Mouse (Mus musculus): Measurements from ENCODE around the gene Sugct. TPM values are rescaled to one million over a fixed set of nuclear protein-coding genes. Genes with fewer than 3 reads are reported as not detected.
"Not testable (repeated sequence)": the region's sequence is repeated elsewhere in the genome, so short reads cannot be mapped to it uniquely, and the experiment has no call there.

Gene Sugct
- polyA plus RNA-seq, 1 experiment from 2014 or later: 10.8 TPM

- H3K9ac ChIP-seq: no peak overlapping the region
- no peaks in the 10 kb centered on the region for H3K9me3 ChIP-seq (replicated peaks)
- H3K4me1 ChIP-seq: no peaks in the 10 kb centered on the region
- H3K27ac ChIP-seq: no peak overlapping the region
- WGBS: 59% methylated on average over 3 of the region's 3 CpGs
- H3K27me3 ChIP-seq: no peaks in the 10 kb centered on the region
- H3K4me2 ChIP-seq: no peak overlapping the region
- H3K36me3 ChIP-seq: no peaks in the 10 kb centered on the region
- no peak overlapping the region for H3K4me3 ChIP-seq (replicated peaks)
- ATAC-seq (replicated peaks; ENCODE audit: low FRiP score): no peak
Measured at GRCm38 (mm10) chr13:17585267-17585913, 110.0 kb downstream of the Sugct start.

GRCm38 (mm10) chr13:17584804-17585203 is 110.5 kb downstream of the Sugct start:
- no peaks in the 10 kb centered on the region for H3K36me3 ChIP-seq
- no peak overlapping the region for H3K4me3 ChIP-seq (replicated peaks)
- no peaks in the 10 kb centered on the region for H3K4me1 ChIP-seq
- no peak for ATAC-seq (replicated peaks; ENCODE audit: low FRiP score)
- no peak overlapping the region for H3K9ac ChIP-seq
- no peaks in the 10 kb centered on the region for H3K27me3 ChIP-seq
- H3K9me3 ChIP-seq (replicated peaks): no peaks in the 10 kb centered on the region
- no peak overlapping the region for H3K4me2 ChIP-seq
- H3K27ac ChIP-seq: no peak overlapping the region

GRCm38 (mm10) chr13:17581684-17582083 is 113.7 kb downstream of the Sugct start:
- Histone ChIP-seq H3K4me1 (no peaks in the 10 kb centered on the region), H3K4me2 (no peak overlapping the region), H3K36me3 (no peaks in the 10 kb centered on the region), H3K4me3 (replicated peaks) (no peak overlapping the region), H3K9me3 (replicated peaks) (no peaks in the 10 kb centered on the region), H3K27me3 (no peaks in the 10 kb centered on the region), H3K9ac (no peak overlapping the region), H3K27ac (no peak overlapping the region)
- WGBS: 9% methylated on average over 2 of the region's 2 CpGs
- no peak for ATAC-seq (replicated peaks; ENCODE audit: low FRiP score)

- 85% methylated on average over 3 of the region's 3 CpGs for WGBS
- Histone ChIP-seq H3K4me1 (no peaks in the 10 kb centered on the region), H3K36me3 (no peaks in the 10 kb centered on the region), H3K27me3 (no peaks in the 10 kb centered on the region), H3K4me3 (replicated peaks) (no peak overlapping the region), H3K9ac (no peak overlapping the region), H3K4me2 (no peak overlapping the region), H3K9me3 (replicated peaks) (no peaks in the 10 kb centered on the region), H3K27ac (no peak overlapping the region)
- ATAC-seq (replicated peaks; ENCODE audit: low FRiP score): no peak
Measured at GRCm38 (mm10) chr13:17559357-17559756, 136.0 kb downstream of the Sugct start.

GRCm38 (mm10) chr13:17536341-17536740 is 159.0 kb downstream of the Sugct start:
- Histone ChIP-seq H3K4me2 (no peak overlapping the region), H3K4me1 (no peaks in the 10 kb centered on the region), H3K4me3 (replicated peaks) (no peak overlapping the region), H3K27ac (no peak overlapping the region), H3K9me3 (replicated peaks) (no peaks in the 10 kb centered on the region), H3K36me3 (no peaks in the 10 kb centered on the region), H3K27me3 (no peaks in the 10 kb centered on the region), H3K9ac (no peak overlapping the region)
- no peak for ATAC-seq (replicated peaks; ENCODE audit: low FRiP score)
- WGBS: 70% methylated on average over 1 of the region's 1 CpGs

GRCm38 (mm10) chr13:17534871-17535270 is 160.5 kb downstream of the Sugct start:
- Histone ChIP-seq H3K9me3 (replicated peaks) (no peaks in the 10 kb centered on the region), H3K4me2 (no peak overlapping the region), H3K4me3 (replicated peaks) (no peak overlapping the region), H3K4me1 (no peaks in the 10 kb centered on the region), H3K9ac (no peak overlapping the region), H3K27ac (no peak overlapping the region), H3K36me3 (no peaks in the 10 kb centered on the region), H3K27me3 (no peaks in the 10 kb centered on the region)
- ATAC-seq (replicated peaks; ENCODE audit: low FRiP score): no peak
- 61% methylated on average over 4 of the region's 4 CpGs for WGBS

GRCm38 (mm10) chr13:17534469-17534868 is 160.9 kb downstream of the Sugct start:
- no peak for ATAC-seq (replicated peaks; ENCODE audit: low FRiP score)

GRCm38 (mm10) chr13:17511184-17511778 is 184.1 kb downstream of the Sugct start:
- Histone ChIP-seq H3K27ac (no peak overlapping the region), H3K27me3 (no peaks in the 10 kb centered on the region), H3K36me3 (no peaks in the 10 kb centered on the region), H3K4me2 (no peak overlapping the region), H3K4me1 (no peaks in the 10 kb centered on the region), H3K9me3 (replicated peaks) (no peaks in the 10 kb centered on the region), H3K9ac (no peak overlapping the region), H3K4me3 (replicated peaks) (no peak overlapping the region)
- WGBS: 75% methylated on average over 4 of the region's 4 CpGs
- no peak for ATAC-seq (replicated peaks; ENCODE audit: low FRiP score)

More at GRCm38 (mm10) chr13:17534469-17534868, 160.9 kb downstream of the Sugct start:
- H3K27ac ChIP-seq: no peak overlapping the region
- H3K9ac ChIP-seq: no peak overlapping the region
- no peak overlapping the region for H3K4me2 ChIP-seq
- H3K4me3 ChIP-seq (replicated peaks): no peak overlapping the region
- 60% methylated on average over 4 of the region's 4 CpGs for WGBS
- no peaks in the 10 kb centered on the region for H3K4me1 ChIP-seq
- H3K27me3 ChIP-seq: no peaks in the 10 kb centered on the region
- no peaks in the 10 kb centered on the region for H3K9me3 ChIP-seq (replicated peaks)
- H3K36me3 ChIP-seq: no peaks in the 10 kb centered on the region

GRCm38 (mm10) chr13:17494936-17495335 is 200.4 kb downstream of the Sugct start:
- H3K27me3 ChIP-seq: no peaks in the 10 kb centered on the region
- no peaks in the 10 kb centered on the region for H3K4me1 ChIP-seq
- ATAC-seq (replicated peaks; ENCODE audit: low FRiP score): no peak
- no peak overlapping the region for H3K27ac ChIP-seq
- no peaks in the 10 kb centered on the region for H3K36me3 ChIP-seq
- no peak overlapping the region for H3K9ac ChIP-seq
- no peak overlapping the region for H3K4me3 ChIP-seq (replicated peaks)
- H3K4me2 ChIP-seq: no peak overlapping the region
- WGBS: 51% methylated on average over 1 of the region's 1 CpGs
- H3K9me3 ChIP-seq (replicated peaks): no peaks in the 10 kb centered on the region

GRCm38 (mm10) chr13:17494056-17494574 is 201.2 kb downstream of the Sugct start:
- no peaks in the 10 kb centered on the region for H3K4me1 ChIP-seq
- H3K27me3 ChIP-seq: no peaks in the 10 kb centered on the region
- ATAC-seq (replicated peaks; ENCODE audit: low FRiP score): no peak
- H3K4me2 ChIP-seq: no peak overlapping the region
- no peaks in the 10 kb centered on the region for H3K9me3 ChIP-seq (replicated peaks)
- no peak overlapping the region for H3K9ac ChIP-seq
- H3K27ac ChIP-seq: no peak overlapping the region
- no peak overlapping the region for H3K4me3 ChIP-seq (replicated peaks)
- WGBS: 86% methylated on average over 5 of the region's 5 CpGs
- H3K36me3 ChIP-seq: no peaks in the 10 kb centered on the region

- H3K4me2 ChIP-seq; ATAC-seq (replicated peaks; ENCODE audit: low FRiP score); H3K36me3 ChIP-seq; H3K4me3 ChIP-seq (replicated peaks); H3K9ac ChIP-seq; H3K4me1 ChIP-seq; H3K9me3 ChIP-seq (replicated peaks); H3K27me3 ChIP-seq; H3K27ac ChIP-seq: not testable (repeated sequence)
- 42% methylated on average over 1 of the region's 1 CpGs for WGBS
Measured at GRCm38 (mm10) chr13:17457981-17458380, 237.4 kb downstream of the Sugct start.

- Histone ChIP-seq H3K27ac (no peak overlapping the region), H3K9ac (no peak overlapping the region), H3K27me3 (no peaks in the 10 kb centered on the region), H3K4me1 (no peaks in the 10 kb centered on the region), H3K36me3 (no peaks in the 10 kb centered on the region), H3K9me3 (replicated peaks) (no peaks in the 10 kb centered on the region), H3K4me3 (replicated peaks) (no peak overlapping the region), H3K4me2 (no peak overlapping the region)
- 45% methylated on average over 7 of the region's 7 CpGs for WGBS
- ATAC-seq (replicated peaks; ENCODE audit: low FRiP score): 0 out of 2 replicates have a peak, but pooled peaks have one; percentile 60
Measured at GRCm38 (mm10) chr13:17432139-17432916, 263.0 kb downstream of the Sugct start.
